Mouse (Mus musculus): ENCODE data around the gene Rab26.

Gene Rab26

DNA sequence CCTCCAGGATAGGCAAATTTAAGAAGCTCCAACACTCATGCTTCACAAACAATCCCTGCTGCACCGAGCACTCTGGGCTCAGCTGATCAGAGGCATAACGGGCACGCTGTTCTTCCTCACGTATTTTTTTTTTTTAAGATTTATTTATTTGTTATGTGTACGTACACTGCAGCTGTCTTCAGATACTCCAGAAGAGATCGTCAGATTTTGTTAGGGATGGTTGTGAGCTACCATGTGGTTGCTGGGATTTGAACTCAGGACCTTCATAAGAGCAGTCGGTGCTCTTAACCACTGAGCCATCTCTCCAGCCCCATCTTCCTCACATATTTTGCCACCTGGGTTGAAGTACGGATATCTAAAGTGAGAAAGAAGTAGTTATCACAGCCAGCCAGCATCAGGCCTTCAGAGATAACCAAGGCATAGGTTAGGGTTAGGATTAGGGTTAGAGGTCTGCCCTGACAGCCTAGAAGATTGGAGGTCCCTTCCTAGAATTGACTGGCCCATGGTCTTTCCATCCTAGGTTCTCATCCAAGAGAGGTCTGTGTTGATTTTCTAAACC is at the start of gene Rab26:
Gene Rab26 (minus strand): TSS at position 51 of the 559 bp plus-strand sequence.
- no peak for DNase-seq (ENCODE audit: low spot score)

DNA sequence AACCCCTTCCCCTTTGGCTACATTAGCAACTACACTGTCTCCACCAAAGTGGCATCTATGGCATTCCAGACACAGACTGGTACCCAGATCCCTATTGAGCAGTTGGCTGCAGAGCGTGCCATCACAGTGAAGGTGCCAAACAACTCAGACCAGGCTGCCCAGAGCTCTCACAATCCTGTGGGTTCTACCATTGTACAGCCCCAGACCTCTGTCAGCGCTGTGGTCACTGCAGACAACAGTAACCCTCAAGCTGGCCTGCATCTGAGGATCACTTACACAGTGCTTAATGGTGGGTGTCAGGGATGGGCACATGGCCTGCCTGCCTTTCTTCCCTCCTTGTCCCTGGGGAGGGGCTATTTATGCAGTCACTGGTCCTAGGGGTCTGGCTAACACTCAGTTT is 46.3 kb upstream of the Rab26 start:
- no peak for DNase-seq (ENCODE audit: low spot score)

DNA sequence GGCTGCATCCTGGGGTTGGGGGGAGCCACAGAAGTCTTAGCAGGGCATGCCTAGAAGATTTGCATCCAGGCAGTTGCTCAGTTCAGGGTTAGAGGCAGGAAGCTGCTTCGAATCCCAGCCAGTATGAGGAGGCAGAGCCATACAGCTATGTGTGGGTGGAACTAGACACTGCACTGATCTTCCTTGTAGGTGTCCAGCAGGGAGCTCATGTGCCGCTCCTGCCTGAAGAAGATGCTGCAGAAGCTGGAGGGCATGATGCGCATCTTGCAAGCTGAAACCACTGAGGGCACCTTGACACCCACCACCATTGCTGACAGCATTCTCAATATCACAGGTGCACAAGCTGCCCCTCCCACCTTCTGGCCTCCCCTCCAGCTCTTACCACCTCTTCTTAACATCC is 45.5 kb upstream of the Rab26 start:
- no peak for DNase-seq (ENCODE audit: low spot score)

DNA sequence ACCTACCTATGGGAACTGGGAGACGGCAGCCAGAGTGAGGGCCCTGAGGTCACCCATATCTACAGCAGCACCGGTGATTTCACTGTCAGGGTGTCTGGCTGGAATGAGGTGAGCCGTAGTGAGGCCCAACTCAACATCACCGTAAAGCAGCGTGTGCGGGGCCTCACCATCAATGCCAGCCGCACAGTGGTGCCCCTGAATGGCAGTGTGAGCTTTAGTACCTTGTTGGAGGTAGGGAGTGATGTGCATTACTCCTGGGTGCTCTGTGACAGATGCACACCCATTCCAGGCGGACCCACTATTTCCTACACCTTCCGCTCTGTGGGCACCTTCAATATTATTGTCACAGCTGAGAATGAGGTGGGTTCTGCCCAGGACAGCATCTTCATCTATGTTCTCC is 39.8 kb upstream of the Rab26 start:
- DNase-seq (ENCODE audit: low spot score), result no peak

DNA sequence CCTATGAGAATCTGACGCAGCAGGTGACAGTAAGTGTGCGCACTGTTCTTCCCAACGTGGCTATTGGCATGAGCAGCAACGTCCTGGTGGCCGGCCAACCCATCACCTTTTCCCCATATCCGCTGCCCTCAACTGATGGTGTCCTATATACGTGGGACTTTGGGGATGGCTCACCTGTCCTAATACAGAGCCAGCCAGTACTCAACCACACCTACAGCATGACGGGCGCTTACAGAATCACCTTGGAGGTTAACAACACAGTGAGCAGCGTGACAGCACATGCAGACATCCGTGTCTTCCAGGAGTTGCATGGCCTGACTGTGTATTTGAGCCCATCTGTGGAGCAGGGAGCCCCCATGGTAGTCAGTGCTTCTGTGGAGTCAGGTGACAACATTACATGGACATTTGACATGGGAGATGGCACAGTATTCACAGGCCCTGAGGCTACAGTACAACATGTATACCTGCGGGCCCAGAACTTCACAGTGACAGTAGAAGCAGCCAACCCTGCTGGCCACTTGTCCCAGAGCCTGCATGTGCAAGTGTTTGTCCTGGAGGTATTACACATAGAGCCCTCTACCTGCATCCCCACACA is 38.7 kb upstream of the Rab26 start:
- no peak for DNase-seq (ENCODE audit: low spot score)

DNA sequence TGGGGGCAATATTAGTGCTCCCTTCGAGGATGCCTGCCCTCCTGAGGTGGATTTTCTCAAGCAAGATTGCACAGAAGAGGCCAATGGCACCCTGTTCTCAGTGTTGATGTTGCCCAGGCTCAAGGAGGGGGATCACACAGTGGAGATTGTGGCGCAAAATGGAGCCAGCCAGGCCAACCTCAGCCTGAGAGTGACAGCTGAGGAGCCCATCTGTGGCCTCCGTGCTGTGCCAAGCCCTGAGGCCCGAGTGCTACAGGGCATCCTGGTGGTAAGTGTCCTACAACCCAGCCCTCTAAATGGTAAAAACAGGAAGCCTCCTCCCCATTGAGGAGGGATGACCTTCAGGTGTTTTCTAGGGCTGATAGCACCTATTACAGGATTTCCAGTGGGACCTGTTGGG is 35.8 kb upstream of the Rab26 start:
- no peak for DNase-seq (ENCODE audit: low spot score)

DNA sequence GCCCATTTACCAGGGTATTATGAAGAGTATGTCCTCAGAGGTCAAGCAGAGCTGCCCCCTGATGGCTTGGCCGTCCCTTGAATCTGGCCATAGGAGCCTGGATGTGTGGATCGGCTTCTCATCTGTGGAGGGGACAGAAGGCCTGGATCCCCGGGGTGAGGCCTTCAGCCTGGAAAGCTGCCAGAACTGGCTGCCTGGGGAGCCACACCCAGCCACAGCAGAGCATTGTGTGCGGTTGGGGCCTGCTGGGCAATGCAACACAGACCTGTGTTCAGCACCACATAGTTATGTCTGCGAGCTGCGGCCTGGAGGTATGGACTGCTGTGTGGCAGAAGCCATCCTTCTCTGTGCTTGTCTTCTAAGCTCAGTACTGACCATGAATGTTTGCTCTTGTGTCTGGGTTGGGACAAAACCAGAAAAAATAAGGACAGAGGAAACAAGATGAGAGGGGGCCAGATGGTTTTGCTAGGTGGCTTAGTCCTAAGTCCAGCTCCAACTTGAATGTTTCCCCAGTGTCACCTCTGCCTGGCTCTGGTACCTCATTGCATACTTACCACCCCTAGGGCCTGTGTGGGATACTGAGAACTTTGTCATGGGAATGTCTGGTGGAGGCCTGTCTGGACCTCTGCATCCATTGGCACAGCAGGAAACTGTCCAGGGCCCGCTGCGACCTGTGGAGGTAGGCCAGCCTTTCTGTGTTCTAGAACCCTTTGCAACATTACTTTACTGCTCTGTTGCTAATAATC is 33.2 kb upstream of the Rab26 start:
- DNase-seq (ENCODE audit: low spot score), result no peak

DNA sequence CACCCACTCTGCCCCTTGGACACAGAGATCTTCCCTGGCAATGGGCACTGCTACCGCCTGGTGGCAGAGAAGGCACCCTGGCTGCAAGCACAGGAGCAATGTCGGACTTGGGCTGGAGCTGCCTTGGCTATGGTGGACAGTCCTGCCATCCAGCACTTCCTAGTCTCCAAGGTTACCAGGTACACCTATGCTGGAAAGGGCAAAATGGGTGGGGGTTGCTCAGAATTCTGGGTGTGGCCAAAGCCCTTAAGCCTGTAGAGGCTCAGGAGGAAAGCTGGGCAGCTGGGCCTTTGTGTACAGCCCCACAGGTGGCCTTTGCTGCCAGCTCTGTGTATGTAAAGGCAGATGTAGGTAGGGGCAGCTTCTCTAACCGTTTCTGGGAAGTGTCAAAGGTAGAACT is 31.8 kb upstream of the Rab26 start:
- DNase-seq (ENCODE audit: low spot score), result no peak

DNA sequence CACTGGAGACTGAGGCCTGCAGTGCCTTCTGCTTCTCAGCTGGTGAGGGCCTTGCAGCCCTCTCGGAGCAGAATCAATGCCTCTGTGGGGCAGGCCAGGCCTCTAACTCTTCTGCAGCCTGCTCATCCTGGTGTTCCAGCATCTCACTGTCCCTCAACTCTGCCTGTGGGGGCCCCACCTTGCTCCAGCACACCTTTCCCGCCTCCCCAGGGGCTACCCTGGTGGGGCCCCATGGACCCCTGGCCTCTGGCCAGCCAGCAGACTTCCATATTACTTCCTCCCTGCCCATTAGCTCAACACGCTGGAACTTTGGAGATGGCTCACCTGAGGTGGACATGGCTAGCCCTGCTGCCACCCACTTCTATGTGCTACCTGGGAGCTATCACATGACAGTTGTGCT is 31.1 kb upstream of the Rab26 start:
- DNase-seq (ENCODE audit: low spot score), result no peak

DNA sequence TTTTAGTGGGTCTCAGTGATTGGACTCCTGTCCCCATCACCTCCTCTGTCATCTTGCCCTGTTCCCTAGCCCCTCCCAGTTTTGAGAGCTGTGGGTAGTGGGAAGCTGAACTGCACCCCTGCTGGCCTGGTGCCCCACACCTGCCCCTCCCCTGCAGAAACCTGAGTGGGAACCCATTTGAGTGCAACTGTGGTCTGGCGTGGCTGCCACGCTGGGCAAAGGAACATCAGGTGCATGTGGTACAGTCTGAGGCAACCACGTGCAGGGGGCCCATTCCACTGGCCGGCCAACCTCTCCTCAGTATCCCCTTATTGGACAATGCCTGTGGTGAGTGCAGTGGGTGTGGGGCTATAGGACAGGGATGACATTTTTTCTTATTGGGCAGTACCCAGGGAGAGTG is 30.4 kb upstream of the Rab26 start:
- DNase-seq (ENCODE audit: low spot score), result no peak

DNA sequence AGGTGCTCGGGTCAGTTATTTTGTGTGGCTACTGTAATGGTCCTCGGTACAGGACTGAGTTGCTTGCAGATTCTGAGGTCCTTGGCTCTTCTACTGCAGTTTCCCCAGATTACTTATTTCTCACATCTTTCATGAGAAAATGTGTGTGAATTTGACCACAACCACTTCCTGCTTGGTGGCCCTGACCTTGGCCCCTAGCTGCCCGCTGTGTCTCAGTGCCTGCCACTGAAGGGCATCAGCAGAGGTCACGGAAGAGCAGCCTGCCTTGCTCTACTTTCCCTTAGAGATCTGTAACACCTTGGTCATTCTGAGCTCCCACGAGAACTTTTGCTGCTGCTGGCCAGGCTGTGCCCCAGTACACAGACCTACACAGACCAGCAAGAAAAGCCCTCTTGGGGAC is 29.6 kb upstream of the Rab26 start:
- no peak for DNase-seq (ENCODE audit: low spot score)

DNA sequence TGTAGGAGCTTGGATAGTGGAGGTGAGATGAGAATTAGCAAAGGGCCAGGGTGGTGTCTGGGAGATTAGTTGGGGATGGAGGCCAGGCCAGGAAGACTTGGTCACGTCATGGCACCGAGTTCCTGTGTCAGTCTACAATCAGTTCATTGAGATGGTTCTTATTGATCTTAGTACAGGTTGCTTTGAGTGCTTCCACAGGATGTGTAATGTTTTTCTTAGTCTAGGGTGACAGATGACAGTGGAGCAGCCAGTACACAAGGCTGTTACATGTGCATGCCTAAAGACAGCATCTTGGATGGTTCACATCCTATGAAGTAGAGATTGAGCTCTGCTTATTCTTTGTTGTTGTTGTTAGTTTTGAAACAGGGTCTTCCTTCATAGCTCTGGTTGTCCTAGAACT is 27.6 kb upstream of the Rab26 start:
- no peak for DNase-seq (ENCODE audit: low spot score)

DNA sequence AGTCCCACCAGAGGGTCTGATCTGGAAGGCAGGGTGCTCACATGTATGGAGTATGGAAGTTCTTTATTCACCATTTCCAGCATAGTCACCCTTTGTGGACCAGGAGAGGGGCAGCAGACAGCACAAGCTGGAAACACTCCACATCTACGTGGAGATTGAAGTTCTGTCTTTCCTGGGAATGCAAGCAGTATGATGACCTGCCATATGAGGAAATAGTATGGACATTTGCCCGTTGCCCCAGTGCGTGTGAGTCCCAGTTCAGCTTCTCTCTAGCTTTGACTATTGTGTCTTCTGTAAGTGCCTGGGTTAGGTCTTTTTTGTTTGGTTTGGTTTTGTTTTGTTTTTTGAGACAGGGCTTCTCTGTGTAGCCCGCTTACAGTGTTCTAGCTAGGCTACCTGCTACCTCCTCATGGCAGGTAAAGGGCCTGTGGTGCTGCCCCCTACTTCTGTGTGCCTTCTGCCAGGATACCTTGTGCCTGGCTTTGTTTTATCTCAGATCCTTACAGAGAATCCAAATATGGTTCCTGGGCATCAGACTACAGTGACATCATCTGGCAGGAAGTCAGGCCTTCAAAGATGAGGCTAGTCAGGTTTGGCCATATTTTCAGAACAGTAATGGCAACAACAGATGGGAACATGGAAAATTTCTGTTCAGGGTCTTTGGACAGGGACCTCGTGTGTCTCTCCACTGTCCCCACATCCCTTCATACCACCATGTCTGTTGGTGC is 26.5 kb upstream of the Rab26 start:
- no peak for DNase-seq (ENCODE audit: low spot score)

DNA sequence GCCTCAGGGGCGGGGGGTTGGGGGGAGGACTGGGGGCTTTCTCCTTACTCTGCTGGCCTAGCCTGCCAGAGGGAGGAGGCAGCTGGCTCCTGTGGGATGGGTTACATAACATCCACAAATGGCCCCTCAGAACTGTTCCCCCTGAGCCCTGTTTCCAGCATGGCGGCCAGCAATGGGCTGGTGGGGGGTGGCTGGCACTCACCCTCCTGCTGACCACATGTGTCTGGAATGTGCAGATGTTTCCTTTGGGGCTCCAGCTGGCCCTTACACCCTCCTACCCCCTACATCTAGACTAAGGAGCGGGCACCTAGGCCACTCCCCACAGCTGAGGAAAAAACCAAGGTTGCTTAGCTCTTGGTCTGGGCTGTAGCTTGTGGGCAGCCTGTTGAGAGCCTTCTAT is 25.1 kb upstream of the Rab26 start:
- DNase-seq (ENCODE audit: low spot score), result no peak

DNA sequence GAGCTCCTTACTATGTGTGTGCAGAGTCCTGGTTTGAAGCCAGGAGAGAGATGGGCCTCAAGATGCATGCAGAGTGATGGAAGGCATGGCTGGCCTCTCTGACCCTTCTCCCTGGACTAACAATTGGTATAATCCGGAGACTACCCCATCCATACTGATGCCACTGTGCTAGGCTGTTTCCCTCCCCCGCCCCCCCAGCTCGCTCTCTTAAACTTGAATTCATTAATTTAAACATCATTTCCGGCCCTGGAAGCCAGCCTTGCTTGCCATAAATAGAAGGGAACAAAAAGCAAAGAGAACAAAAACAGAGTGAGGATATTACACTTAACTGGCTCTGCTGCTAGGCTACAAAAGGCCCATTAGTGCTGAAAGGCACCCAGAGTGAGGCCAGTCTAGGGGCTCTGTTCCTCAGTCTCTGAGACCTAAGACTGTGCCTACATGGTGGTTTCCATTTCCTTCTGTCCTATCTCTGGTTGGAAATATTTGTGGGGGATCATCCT is 24.6 kb upstream of the Rab26 start:
- peak; percentile 58 for DNase-seq (ENCODE audit: low spot score)

DNA sequence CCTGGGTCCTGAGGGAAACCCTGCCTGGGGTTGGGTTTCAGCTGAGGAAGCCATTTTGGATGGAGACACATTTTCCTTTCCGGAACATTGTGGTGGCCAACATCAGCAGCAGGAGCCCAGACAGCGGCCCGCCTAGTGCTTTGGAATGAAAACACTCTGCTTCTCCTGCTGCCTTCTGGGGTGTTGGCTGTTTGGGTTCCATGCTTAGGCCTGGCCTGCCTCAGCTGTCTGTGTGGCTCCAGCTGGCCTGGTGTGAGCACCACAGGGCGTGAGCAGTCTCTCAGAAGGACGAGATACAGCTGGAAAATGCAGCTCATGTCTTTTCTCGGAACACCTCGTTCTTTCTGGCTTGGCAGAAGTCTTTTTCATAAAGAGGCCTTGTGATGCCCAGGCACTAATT is 23.1 kb upstream of the Rab26 start:
- no peak for DNase-seq (ENCODE audit: low spot score)

DNA sequence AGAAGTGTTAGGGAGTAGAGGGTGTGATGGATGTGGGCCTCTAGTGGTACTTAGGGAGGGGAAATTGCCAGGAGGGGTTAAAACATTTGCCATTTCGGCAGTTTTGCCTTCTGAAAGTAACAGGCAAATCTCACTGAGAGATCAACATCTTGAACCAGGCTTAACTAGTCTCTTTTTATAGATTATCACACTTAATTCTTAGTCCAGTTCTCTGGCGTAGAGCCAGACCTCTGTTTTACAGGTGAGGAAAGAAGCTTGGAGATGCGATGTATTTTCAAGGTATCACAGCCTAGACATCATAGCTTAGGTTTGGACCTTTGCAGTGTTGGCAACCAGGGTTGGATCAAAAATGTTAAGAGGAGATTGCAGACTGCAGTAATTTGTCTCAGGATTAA is 17.0 kb upstream of the Rab26 start:
- DNase-seq (ENCODE audit: low spot score), result no peak

DNA sequence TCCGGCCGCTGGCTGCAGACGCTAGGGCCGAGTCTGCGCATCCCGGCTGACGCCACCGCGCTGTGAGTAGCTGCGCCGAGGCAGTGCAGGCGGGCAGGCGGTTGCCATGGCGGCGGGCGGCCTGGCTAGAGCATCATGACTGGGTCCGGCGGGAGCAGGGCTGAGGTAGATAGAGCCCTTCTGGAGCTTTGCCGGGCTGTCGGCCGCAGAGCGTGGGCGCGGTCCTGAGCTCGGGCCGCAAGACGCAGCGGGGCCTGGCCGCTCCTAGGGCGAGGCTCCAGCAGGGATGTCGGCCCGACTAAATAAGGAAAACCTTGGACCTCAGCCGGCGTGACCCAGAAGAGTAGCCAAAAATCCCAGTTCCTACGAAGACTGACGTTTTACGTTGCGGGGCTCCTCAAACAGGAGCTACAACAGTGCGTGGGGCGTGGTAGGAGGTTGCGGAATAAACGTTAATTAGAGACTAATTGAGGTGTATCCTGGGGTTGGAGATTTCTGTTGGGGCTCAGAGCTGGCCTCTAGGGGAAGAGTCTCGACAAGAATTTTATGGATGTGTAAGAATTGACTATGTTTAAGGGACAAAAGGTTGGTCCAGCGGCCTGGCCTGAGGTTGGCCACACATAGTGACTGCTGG is 16.5 kb upstream of the Rab26 start:
- peak; percentile 85 for DNase-seq (ENCODE audit: low spot score)

DNA sequence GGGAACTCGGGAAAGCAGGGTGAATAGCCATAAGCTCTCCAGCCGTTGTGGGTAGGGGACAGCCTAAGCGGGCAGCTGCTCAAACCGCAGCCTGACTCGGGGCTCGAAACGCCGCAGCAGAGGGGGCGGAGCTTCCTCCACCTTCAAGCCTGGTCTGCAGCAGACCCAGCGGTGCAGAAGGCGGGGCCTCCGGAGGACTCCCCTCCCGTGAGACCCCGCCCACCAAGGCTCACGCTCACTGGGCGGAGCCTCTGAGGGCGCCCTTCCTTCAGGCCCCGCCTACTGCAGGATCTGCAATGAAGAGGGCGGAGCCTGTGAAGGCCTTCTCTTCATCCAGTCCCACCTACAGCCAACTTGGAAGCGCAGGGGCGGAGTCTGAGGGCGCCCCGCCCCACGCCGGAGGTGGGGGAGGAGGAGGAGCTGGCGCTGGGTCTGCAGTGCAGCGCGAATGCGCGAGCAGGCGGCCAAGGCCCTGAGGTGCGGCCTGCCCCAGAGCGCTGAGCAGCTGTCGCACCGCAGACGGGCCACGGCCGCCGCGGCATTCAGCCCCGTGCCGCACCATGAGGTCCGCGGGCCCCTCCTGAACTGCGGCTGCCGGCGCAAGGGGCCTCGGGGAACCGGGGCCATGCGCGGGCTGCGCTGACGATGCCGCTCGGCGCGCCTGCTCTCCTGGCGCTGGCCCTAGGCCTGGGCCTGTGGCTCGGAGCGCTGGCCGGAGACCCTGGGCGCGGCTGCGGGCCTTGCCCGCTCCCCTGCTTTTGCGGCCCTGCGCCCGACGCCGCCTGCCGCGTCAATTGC is 15.8 kb upstream of the Rab26 start, which contains the start of gene Pkd1:
Gene Pkd1 (plus strand): TSS at position 217 of the 798 bp plus-strand sequence.
- peak; percentile 100 for DNase-seq (ENCODE audit: low spot score)

DNA sequence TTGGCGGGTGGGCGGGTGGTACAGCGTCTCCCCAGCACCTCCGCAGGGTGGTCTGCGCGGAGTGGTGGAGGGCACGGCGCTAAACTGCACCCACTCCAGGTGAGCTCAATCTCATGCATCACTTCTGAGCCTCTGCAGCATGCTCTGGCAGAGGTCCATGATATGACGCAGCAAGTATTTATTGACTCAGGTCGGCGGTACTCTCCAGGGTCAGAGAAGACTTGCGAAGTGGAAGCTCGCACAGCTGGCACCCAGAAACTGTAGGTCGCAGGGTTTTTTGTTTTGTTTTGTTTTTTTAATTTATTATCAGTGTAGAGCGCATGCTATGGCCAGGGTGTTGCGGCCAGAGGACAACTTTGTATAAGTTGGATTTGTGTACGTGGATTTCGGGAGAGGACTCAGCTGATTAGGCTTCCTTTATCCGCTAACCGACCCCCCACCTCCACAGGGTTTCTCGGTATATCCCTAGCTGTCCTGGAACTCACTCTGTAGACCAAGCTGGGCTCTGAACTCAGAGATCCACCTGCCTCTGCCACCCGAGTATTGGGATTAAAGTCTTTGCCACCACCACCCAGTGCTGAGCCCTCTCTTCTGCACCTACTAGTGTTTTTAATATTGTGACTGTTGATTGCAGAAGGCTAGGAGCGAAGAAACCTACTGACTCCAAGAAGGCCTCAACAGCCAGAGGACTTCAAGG is 15.1 kb upstream of the Rab26 start:
- DNase-seq (ENCODE audit: low spot score), result peak; percentile 39

DNA sequence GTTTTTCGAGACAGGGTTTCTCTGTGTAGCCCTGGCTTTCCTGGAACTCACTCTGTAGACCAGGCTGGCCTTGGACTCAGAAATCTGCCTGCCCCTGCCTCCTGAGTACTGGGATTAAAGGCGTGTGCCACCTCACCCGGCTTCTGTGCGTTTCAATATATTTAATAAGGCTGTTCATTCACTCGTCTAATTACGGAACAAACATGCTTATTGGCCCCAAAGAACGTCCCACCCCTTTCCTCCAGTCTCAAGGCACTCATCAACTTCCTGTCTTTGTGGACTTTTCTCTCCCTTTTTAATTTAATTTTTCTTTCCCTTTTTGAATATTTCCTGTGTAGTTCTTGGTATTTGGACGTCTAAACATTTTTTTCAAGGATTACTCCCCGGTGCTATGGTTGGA is 14.4 kb upstream of the Rab26 start:
- DNase-seq (ENCODE audit: low spot score), result no peak
